Mouse (Mus musculus) heart, embryonic 10.5 days (tissue): ENCODE data around the gene Dtx4. TPM values are rescaled to one million over a fixed set of nuclear protein-coding genes. Genes with fewer than 3 reads are reported as not detected.

ENCODE experiments used
- DNase-seq: peaks from one replicate; pipeline ENCODE4 v3.0.0-alpha.2; 2017; ENCODE audit warnings: low spot score
- H3K27ac ChIP-seq: fragments of 300-500 bp; sonication (generic); 2 replicates; pipeline ENCODE4 v1.5.1; 2016; ENCODE audit warnings: mild to moderate bottlenecking
- H3K27me3 ChIP-seq: fragments of 300-500 bp; sonication (generic); 2 replicates; pipeline ENCODE4 v1.6.1; 2016; ENCODE audit warnings: mild to moderate bottlenecking; ENCODE audit not compliant: poor library complexity, insufficient read depth, severe bottlenecking
- H3K36me3 ChIP-seq: fragments of 300-500 bp; sonication (generic); 2 replicates; pipeline ENCODE4 v1.6.1; 2016; ENCODE audit warnings: mild to moderate bottlenecking, moderate library complexity
- H3K4me1 ChIP-seq: fragments of 300-500 bp; sonication (generic); 2 replicates; pipeline ENCODE4 v1.6.1; 2016; ENCODE audit warnings: mild to moderate bottlenecking
- H3K4me3 ChIP-seq: fragments of 300-500 bp; sonication (generic); 2 replicates; pipeline ENCODE4 v1.5.1; 2016; ENCODE audit warnings: mild to moderate bottlenecking, moderate library complexity
- H3K9me3 ChIP-seq: fragments of 300-500 bp; sonication (generic); 2 replicates; pipeline ENCODE4 v1.6.1; 2016; ENCODE audit warnings: mild to moderate bottlenecking, moderate library complexity
- WGBS: fragments of 180-500 bp; shearing (Covaris S2); methylation state at CpG from one replicate; pipeline ENCODE4 v1.1.7; 2016; 5-methylcytosine and 5-hydroxymethylcytosine counted together
- polyA plus RNA-seq: library from polyadenylated mRNA; unstranded; fragments of >200 nt; fragmentation: Nextera tagmentation; extraction: Ambion mirVana; gene quantifications from 2 replicates; pipeline ENCODE4 v1.2.1, GENCODE M21; 2016

Gene Dtx4
- polyA plus RNA-seq, 1 experiment from 2014 or later, result 2.9 TPM

DNA sequence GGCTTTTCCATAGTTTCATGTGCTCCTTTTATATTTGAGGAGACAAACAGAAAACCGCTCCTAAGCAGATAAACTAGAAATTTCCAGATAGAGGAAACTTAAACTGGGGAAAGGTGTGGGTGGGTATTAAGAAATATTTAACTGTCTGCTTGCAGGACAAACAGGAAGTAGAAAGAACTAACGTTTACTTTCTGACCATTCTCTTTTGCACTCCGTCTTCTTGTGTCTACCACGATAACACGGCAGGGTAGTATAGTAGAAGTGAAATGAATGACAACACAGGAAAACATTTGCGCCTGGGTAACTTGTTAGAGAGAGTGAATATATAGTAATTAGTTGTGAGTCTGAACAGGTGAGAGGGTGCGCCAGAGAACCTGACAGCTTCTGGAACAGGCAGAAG, 1.5 kb upstream of the Dtx4 start:
- Histone ChIP-seq H3K27me3 (peaks cover 29% of the 10 kb centered on the region), H3K27ac (no peak overlapping the region), H3K4me3 (no peak overlapping the region), H3K4me1 (0 out of 2 replicates have a peak, but pooled peaks cover 15% of the 10 kb centered on the region), H3K36me3 (no peaks in the 10 kb centered on the region), H3K9me3 (no peaks in the 10 kb centered on the region)
- WGBS, result 85% methylated on average over 7 of the region's 7 CpGs
- no peak for DNase-seq

DNA sequence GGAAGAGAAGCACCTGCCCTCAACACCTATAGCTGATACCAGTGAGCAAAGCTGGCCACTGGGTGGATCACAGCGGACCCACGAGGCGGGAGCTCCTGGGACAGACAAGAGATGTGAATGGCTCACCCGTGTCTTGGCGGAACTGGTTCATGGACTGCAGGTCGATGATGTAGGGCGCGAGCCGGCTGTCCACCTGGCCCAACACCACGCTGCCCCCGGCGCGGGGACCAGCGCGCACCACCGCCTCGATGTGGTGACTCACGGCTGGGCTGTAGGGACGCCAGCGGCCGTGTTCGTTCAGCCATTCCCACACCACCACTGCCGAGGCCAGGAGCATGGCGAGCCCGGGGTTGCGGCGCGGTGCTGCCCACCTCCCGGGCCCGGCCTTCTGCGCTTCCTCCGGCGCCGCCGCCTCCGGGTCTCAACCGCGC, 358 bp downstream of the Dtx4 start:
- under 1% methylated on average over 38 of the region's 38 CpGs for WGBS
- peak overlapping the region; percentile 85 for H3K27ac ChIP-seq
- H3K36me3 ChIP-seq, result no peaks in the 10 kb centered on the region
- H3K9me3 ChIP-seq, result no peaks in the 10 kb centered on the region
- H3K4me1 ChIP-seq, result 0 out of 2 replicates have a peak, but pooled peaks cover 15% of the 10 kb centered on the region
- DNase-seq, result peak; percentile 77
- H3K27me3 ChIP-seq, result peaks cover 29% of the 10 kb centered on the region
- peak overlapping the region; percentile 82 for H3K4me3 ChIP-seq

DNA sequence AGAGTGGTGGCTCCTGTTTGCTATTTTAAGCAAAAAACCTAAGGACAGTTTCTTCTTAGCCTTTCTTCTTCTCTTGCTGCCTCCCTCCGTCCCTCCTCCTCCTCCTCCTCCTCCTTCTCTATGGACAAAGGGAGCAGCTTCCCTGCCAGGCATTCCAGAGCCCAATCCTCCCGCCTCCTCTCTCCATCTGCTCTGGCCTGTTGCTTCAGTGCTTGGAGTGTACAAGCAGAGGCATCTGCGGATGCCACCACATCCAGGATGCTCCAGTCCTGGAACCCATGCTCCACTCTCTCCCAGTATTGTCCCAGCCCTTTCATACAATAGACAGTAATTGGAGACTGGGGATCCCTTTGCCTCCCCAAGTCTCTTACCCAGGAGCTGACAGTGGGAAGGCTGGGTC, 1.1 kb downstream of the Dtx4 start:
- WGBS, result 27% methylated on average over 3 of the region's 3 CpGs
- Histone ChIP-seq H3K27ac (no peak overlapping the region), H3K4me3 (peak overlapping the region; percentile 82; the same call in 1 of the 2 replicates)

GRCm38 (mm10) chr19:12499485-12499884, 1.8 kb downstream of the Dtx4 start:
- no peak overlapping the region for H3K4me3 ChIP-seq

More for the DNA sequence above, 1.1 kb downstream of the Dtx4 start:
- 0 out of 2 replicates have a peak, but pooled peaks cover 15% of the 10 kb centered on the region for H3K4me1 ChIP-seq
- no peaks in the 10 kb centered on the region for H3K36me3 ChIP-seq
- peak; percentile 74 for DNase-seq
- peaks cover 29% of the 10 kb centered on the region for H3K27me3 ChIP-seq
- no peaks in the 10 kb centered on the region for H3K9me3 ChIP-seq

GRCm38 (mm10) chr19:12498941-12499340, 2.3 kb downstream of the Dtx4 start:
- Histone ChIP-seq H3K4me1 (0 out of 2 replicates have a peak, but pooled peaks cover 15% of the 10 kb centered on the region), H3K9me3 (no peaks in the 10 kb centered on the region), H3K4me3 (no peak overlapping the region), H3K27me3 (peaks cover 29% of the 10 kb centered on the region), H3K36me3 (no peaks in the 10 kb centered on the region), H3K27ac (no peak overlapping the region)
- peak; percentile 31 for DNase-seq
- WGBS, result 88% methylated on average over 1 of the region's 1 CpGs

More at GRCm38 (mm10) chr19:12499485-12499884, 1.8 kb downstream of the Dtx4 start:
- H3K9me3 ChIP-seq, result no peaks in the 10 kb centered on the region
- H3K4me1 ChIP-seq, result 0 out of 2 replicates have a peak, but pooled peaks cover 15% of the 10 kb centered on the region
- no peak for DNase-seq
- no peak overlapping the region for H3K27ac ChIP-seq
- no peaks in the 10 kb centered on the region for H3K36me3 ChIP-seq
- peaks cover 29% of the 10 kb centered on the region for H3K27me3 ChIP-seq
- 33% methylated on average over 2 of the region's 2 CpGs for WGBS

DNA sequence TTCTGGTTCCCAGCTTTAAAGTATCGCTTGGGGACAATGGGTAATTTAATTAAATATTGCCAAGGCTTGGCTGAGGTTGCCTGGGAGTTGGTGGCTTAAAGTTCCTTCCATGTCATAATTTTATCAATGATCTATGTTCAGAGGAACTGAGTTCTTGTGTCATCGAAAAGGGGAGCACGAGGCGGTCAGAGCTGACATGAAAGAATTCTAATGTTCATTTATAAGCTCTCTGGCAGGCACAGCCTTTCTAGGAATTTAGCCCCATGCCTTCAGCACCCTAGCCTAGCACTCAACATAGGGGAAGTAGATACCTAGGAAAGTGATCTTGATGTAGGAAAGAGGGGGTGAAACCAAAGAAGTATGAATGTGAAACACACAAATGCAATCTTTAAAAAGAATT, 2.9 kb downstream of the Dtx4 start:
- WGBS, result 90% methylated on average over 4 of the region's 4 CpGs

DNA sequence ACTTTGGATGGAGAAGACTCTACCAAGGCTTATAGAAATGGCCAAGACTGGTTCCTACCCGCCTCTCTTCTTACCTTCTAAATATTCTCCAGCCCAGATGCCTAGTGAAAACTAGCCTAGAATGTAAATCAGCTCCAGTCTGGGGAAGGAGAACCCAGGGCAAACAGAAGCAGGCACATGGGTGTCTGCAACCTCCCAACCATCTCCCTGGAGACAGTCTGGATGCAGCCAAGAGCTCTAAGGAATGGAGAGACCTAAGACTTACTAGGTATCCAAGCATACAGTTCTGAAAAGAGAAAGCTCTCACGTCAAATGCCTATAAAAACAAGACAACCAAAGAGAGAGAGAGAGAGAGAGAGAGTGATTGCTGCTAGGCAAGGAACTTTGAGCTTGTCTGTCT, 3.3 kb downstream of the Dtx4 start:
- 71% methylated on average over 2 of the region's 2 CpGs for WGBS
- no peaks in the 10 kb centered on the region for H3K9me3 ChIP-seq
- no peak overlapping the region for H3K27ac ChIP-seq
- H3K4me1 ChIP-seq, result 0 out of 2 replicates have a peak, but pooled peaks cover 15% of the 10 kb centered on the region
- DNase-seq, result peak; percentile 58
- H3K4me3 ChIP-seq, result no peak overlapping the region
- no peaks in the 10 kb centered on the region for H3K36me3 ChIP-seq
- H3K27me3 ChIP-seq, result peaks cover 29% of the 10 kb centered on the region

More for the DNA sequence above, 2.9 kb downstream of the Dtx4 start:
- DNase-seq, result no peak
- H3K4me1 ChIP-seq, result 0 out of 2 replicates have a peak, but pooled peaks cover 15% of the 10 kb centered on the region
- no peak overlapping the region for H3K4me3 ChIP-seq
- H3K27me3 ChIP-seq, result peaks cover 29% of the 10 kb centered on the region
- H3K27ac ChIP-seq, result no peak overlapping the region
- no peaks in the 10 kb centered on the region for H3K36me3 ChIP-seq
- no peaks in the 10 kb centered on the region for H3K9me3 ChIP-seq

GRCm38 (mm10) chr19:12496241-12496640, 5.0 kb downstream of the Dtx4 start:
- WGBS, result 84% methylated on average over 2 of the region's 2 CpGs
- Histone ChIP-seq H3K36me3 (0 out of 2 replicates have a peak, but pooled peaks cover 4% of the 10 kb centered on the region), H3K4me1 (0 out of 2 replicates have a peak, but pooled peaks cover 12% of the 10 kb centered on the region), H3K27ac (no peak overlapping the region), H3K27me3 (peaks cover 29% of the 10 kb centered on the region), H3K9me3 (no peaks in the 10 kb centered on the region), H3K4me3 (no peak overlapping the region)
- peak; percentile 22 for DNase-seq

DNA sequence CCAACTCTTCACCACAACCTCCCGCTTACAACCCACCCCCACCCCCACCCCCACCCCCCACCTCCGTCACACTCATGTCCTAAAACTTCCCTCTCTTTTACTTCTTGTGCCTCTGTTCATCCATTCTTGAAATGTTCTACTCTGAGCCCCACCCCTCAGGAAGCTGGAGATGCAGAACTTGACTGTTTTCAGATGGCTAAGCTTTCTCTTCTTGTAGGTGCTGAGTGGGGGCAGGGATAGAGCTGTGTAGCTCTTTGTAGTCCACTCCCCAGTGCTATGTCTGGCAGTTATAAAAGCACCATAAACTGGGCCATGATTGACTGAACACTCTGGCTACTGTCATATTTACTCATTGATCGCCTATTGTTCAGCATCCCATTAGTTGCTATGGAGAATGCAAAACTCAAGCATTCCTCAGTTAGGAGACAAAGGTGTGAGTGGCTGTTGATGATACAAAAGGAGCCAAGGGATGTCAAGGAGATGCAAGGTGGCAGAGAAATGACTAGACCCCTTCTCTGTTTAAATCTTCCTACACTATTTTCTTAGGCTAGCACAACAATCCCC, 6.2 kb downstream of the Dtx4 start:
- Histone ChIP-seq H3K9me3 (no peaks in the 10 kb centered on the region), H3K4me1 (0 out of 2 replicates have a peak, but pooled peaks cover under 1% of the 10 kb centered on the region), H3K27ac (no peak overlapping the region), H3K4me3 (no peak overlapping the region), H3K27me3 (peaks cover 22% of the 10 kb centered on the region), H3K36me3 (0 out of 2 replicates have a peak, but pooled peaks cover 4% of the 10 kb centered on the region)
- WGBS, result 74% methylated on average over 3 of the region's 3 CpGs
- no peak for DNase-seq

DNA sequence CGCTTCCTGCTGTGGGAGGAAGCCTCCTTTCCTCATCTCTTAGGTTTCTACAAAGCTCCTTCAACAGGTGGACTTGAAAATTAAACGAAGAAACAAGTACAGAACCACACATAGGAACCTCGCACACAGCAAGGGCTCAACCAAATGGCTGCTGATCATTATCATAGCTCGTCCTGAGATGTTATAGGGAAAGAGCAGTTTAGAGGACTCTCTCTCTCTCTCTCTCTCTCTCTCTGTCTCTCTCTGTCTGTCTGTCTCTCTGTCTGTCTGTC, 7.1 kb downstream of the Dtx4 start:
- H3K27me3 ChIP-seq, result peaks cover 12% of the 10 kb centered on the region; the same call in 1 of the 2 replicates
- no peak for DNase-seq

DNA sequence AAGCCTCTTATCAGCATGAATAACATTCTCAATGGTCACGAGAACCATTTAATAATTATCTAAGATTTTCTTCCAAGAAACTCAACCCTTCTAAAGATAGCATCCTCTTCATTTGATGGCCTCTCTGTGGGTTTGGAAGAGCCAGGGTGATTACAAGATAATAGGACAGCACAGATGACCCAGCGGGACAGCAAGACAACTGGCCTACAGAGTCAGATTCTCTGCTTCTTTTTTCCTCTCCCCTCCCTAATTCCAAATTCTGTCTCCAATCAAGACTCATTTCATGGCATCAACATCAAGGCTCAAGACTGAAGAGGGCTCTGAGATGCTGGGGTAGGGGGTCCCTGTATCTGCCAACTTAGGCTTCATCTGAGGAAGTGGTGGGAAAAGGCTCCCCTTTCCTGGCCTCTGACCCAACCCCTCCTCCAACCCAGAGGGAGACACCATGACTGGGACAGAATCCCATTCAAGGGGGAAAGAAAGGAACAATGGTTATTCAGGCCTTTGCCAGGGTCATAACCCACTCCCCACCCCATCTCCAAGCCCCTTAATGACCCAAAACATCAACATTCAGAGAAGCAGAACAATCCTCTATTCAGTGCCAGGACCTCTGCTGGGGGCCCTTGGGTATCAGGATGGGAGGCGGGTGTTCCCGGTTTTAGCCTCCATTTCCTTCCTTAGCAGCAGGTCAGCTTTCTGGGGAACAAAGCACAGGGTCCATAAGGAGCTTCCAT, 7.6 kb downstream of the Dtx4 start:
- H3K36me3 ChIP-seq, result 0 out of 2 replicates have a peak, but pooled peaks cover 4% of the 10 kb centered on the region
- peaks cover 7% of the 10 kb centered on the region; the same call in 1 of the 2 replicates for H3K27me3 ChIP-seq
- 61% methylated on average over 4 of the region's 4 CpGs for WGBS
- H3K4me3 ChIP-seq, result no peak overlapping the region
- peak; percentile 43 for DNase-seq
- peaks cover 8% of the 10 kb centered on the region for H3K4me1 ChIP-seq
- no peak overlapping the region for H3K27ac ChIP-seq
- no peaks in the 10 kb centered on the region for H3K9me3 ChIP-seq

More for the DNA sequence above, 7.1 kb downstream of the Dtx4 start:
- 68% methylated on average over 4 of the region's 4 CpGs for WGBS
- peaks cover 3% of the 10 kb centered on the region; the same call in 1 of the 2 replicates for H3K4me1 ChIP-seq
- H3K27ac ChIP-seq, result no peak overlapping the region
- H3K4me3 ChIP-seq, result no peak overlapping the region
- no peaks in the 10 kb centered on the region for H3K9me3 ChIP-seq
- 0 out of 2 replicates have a peak, but pooled peaks cover 4% of the 10 kb centered on the region for H3K36me3 ChIP-seq

DNA sequence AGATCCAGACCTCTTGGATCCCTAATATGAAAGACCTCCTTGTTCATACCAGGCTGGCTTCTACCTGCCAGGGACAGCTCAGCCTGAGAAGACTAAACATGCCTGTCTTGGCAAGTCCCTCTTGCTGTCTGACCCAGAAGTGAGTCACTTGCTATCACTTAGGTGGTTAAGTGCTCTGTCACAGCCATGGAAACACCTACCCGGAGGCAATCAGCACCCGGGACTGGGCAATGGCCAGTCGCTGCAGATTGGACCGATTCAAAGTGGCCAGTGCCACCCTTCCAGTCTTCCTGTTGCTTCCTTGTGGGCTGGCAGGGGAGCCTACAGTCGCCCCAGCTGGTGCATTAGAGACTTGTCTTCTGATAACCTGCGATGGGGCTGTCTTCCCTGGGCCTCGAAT, 9.6 kb downstream of the Dtx4 start:
- H3K27ac ChIP-seq, result no peak overlapping the region
- H3K4me1 ChIP-seq, result peaks cover 13% of the 10 kb centered on the region
- DNase-seq, result peak; percentile 70
- no peaks in the 10 kb centered on the region for H3K27me3 ChIP-seq
- WGBS, result 83% methylated on average over 7 of the region's 7 CpGs
- H3K4me3 ChIP-seq, result no peak overlapping the region
- no peaks in the 10 kb centered on the region for H3K9me3 ChIP-seq
- 0 out of 2 replicates have a peak, but pooled peaks cover 4% of the 10 kb centered on the region for H3K36me3 ChIP-seq
